Mouse (Mus musculus): ENCODE data around the gene Cmya5.

DNA sequence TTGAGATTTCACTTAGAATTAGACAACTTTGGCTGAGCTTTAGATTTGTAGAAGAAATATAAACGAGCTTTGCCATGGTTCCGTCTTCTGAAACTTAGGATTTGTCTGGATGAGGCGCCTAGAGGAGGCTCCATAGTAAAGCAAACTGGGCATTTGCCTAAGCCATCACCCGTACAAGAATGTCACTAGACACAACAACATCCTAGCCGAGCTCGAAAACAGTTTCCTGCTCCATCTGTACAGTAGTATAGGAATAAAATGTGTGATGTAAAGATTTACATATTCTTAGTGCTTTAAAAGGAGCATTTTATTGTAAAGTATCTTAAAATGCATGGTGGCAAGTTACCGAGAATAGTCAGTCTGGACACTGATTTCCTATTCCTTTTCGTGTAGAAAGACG, 22.2 kb downstream of the Cmya5 start:
- TF ChIP-seq CTCF (IDR thresholded peaks at IDR 0.05), result no peak
- no peak for TF ChIP-seq EP300 (IDR thresholded peaks at IDR 0.05)
